ENCODE assay signal across 7 mouse cellular contexts in the genomic region with DNA sequence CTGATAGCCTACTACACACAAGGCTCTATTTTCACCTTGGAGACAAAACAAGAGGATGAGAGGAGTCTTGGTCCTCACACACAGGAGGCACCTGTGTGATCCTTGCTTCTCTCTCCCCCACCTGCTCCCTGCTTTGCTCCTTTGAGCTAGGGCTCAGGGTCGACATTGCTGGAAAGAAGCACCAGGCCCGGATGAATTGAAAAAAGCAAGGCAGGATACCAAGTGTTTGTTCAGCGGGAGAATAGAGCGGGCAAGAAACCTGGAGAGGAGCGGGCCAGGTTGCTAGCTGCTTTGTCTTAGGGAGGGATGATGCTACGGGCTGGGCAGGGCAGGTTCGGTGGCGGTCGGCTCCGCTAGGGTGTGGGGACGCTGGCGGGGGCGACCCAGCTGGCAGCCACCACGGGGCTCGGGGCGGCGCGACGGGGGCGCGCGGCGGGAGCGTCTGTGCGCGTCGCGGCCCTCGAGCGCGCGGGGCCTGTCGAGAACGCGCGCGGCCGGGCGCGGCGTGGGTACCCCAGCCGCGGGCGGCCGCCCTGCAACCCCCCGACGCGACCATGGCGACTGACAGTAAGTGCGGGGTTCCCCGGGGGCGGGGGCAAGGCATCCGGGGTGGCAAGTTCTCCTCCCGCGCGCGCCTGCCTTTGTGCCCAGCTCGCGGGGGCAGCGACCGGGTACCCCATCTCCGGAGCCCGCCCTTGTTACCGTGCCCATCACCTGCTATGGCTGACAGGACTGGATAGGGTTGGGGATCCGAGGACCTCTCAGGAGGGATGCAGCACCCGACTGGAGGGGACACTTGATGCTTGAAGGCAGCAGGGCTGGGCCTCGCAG. TPM values are rescaled to one million over a fixed set of nuclear protein-coding genes. Genes with fewer than 3 reads are reported as not detected.
DNase-seq lines count a peak whose midpoint lies in the region; ATAC-seq and TF ChIP-seq lines count a peak whose summit lies in the region.

A gene (plus strand): TSS at position 365 of the 831 bp plus-strand sequence.

- no peak for DNase-seq in lung, postnatal 0 days (ENCODE audit: low spot score)
- no peak for DNase-seq in lung, postnatal 14 days
- no peak for DNase-seq in liver, postnatal 0 days
- DNase-seq in adipocyte (ENCODE audit: low spot score) = no peak

- H3K36me3 ChIP-seq in lung, postnatal 0 days (ENCODE audit: insufficient read depth, low read length) = no peaks in the 10 kb centered on the region
- no peaks in the 10 kb centered on the region for H3K36me3 ChIP-seq in embryonic facial prominence, embryonic 13.5 days
- H3K36me3 ChIP-seq in intestine, embryonic 15.5 days = no peaks in the 10 kb centered on the region
- no peaks in the 10 kb centered on the region for H3K36me3 ChIP-seq in liver, postnatal 0 days (replicated peaks; ENCODE audit: insufficient read depth, low read length)
- no peaks in the 10 kb centered on the region for H3K36me3 ChIP-seq in stomach, embryonic 16.5 days (ENCODE audit: control insufficient read depth, insufficient read depth, low read length)

- H3K27me3 ChIP-seq in lung, postnatal 0 days (replicated peaks; ENCODE audit: insufficient read depth, low read length) = peaks cover 23% of the 10 kb centered on the region; the same call in 1 of the 2 replicates
- peaks cover 19% of the 10 kb centered on the region for H3K27me3 ChIP-seq in embryonic facial prominence, embryonic 13.5 days
- peaks cover 18% of the 10 kb centered on the region for H3K27me3 ChIP-seq in intestine, embryonic 15.5 days (replicated peaks)
- H3K27me3 ChIP-seq in liver, postnatal 0 days (ENCODE audit: insufficient read depth, low read length) = peaks cover 35% of the 10 kb centered on the region
- peaks cover 21% of the 10 kb centered on the region for H3K27me3 ChIP-seq in stomach, embryonic 16.5 days (ENCODE audit: control insufficient read depth, insufficient read depth, low read length)

- H3K27ac ChIP-seq in lung, postnatal 0 days (ENCODE audit: low read length) = no peak within 1 kb of the TSS
- no peak within 1 kb of the TSS for H3K27ac ChIP-seq in embryonic facial prominence, embryonic 13.5 days
- no peak within 1 kb of the TSS for H3K27ac ChIP-seq in intestine, embryonic 15.5 days
- no peak within 1 kb of the TSS for H3K27ac ChIP-seq in liver, postnatal 0 days (ENCODE audit: low read depth)
- no peak within 1 kb of the TSS for H3K27ac ChIP-seq in stomach, embryonic 16.5 days (ENCODE audit: low read length)

- 2% methylated on average over 35 of the region's 67 CpGs for WGBS in lung, postnatal 0 days
- 1% methylated on average over 65 of the region's 67 CpGs for WGBS in embryonic facial prominence, embryonic 13.5 days
- WGBS in intestine, embryonic 15.5 days = under 1% methylated on average over 66 of the region's 67 CpGs
- 2% methylated on average over 56 of the region's 67 CpGs for WGBS in liver, postnatal 0 days (ENCODE audit: insufficient replicate concordance)
- 2% methylated on average over 61 of the region's 67 CpGs for WGBS in stomach, embryonic 16.5 days

- no peaks in the 10 kb centered on the region for H3K9me3 ChIP-seq in lung, postnatal 0 days (ENCODE audit: low read length)
- no peaks in the 10 kb centered on the region for H3K9me3 ChIP-seq in embryonic facial prominence, embryonic 13.5 days
- no peaks in the 10 kb centered on the region for H3K9me3 ChIP-seq in intestine, embryonic 15.5 days
- no peaks in the 10 kb centered on the region for H3K9me3 ChIP-seq in liver, postnatal 0 days (ENCODE audit: low read length)
- H3K9me3 ChIP-seq in stomach, embryonic 16.5 days (replicated peaks; ENCODE audit: control insufficient read depth, low read length) = no peaks in the 10 kb centered on the region

- no peak within 1 kb of the TSS for H3K9ac ChIP-seq in lung, postnatal 0 days (replicated peaks; ENCODE audit: low read depth)
- peak within 1 kb of the TSS; percentile 82 for H3K9ac ChIP-seq in embryonic facial prominence, embryonic 13.5 days
- peak within 1 kb of the TSS; percentile 47 for H3K9ac ChIP-seq in intestine, embryonic 15.5 days
- no peak within 1 kb of the TSS for H3K9ac ChIP-seq in liver, postnatal 0 days (replicated peaks)
- H3K9ac ChIP-seq in stomach, embryonic 16.5 days (ENCODE audit: low read length) = peak within 1 kb of the TSS; percentile 63

- H3K4me2 ChIP-seq in lung, postnatal 0 days (replicated peaks; ENCODE audit: low read depth, low read length) = peak within 1 kb of the TSS; percentile 71
- H3K4me2 ChIP-seq in embryonic facial prominence, embryonic 13.5 days = peak within 1 kb of the TSS; percentile 84
- H3K4me2 ChIP-seq in intestine, embryonic 15.5 days (replicated peaks) = peak within 1 kb of the TSS; percentile 95
- H3K4me2 ChIP-seq in liver, postnatal 0 days (ENCODE audit: low read depth, low read length) = peak within 1 kb of the TSS; percentile 64
- H3K4me2 ChIP-seq in stomach, embryonic 16.5 days (ENCODE audit: low read depth, low read length) = peak within 1 kb of the TSS; percentile 90

- ATAC-seq in lung, postnatal 0 days = no peak
- ATAC-seq in embryonic facial prominence, embryonic 13.5 days (ENCODE audit: insufficient number of reproducible peaks, insufficient read depth, low FRiP score, low TSS enrichment, low read depth) = peak; percentile 64; the same call in 1 of the 2 replicates
- ATAC-seq in intestine, embryonic 15.5 days = peak; percentile 51
- ATAC-seq in liver, postnatal 0 days = no peak
- no peak for ATAC-seq in stomach, embryonic 16.5 days (ENCODE audit: insufficient read depth, low FRiP score)

- no peak for TF ChIP-seq EP300 in lung, postnatal 0 days (IDR thresholded peaks at IDR 0.05)
- no peak for TF ChIP-seq EP300 in liver, postnatal 0 days (IDR thresholded peaks at IDR 0.05; ENCODE audit: low read depth)

- no peak for TF ChIP-seq CTCF in lung, postnatal 0 days (IDR thresholded peaks at IDR 0.05)
- TF ChIP-seq CTCF in liver, postnatal 0 days (IDR thresholded peaks at IDR 0.05; ENCODE audit: low read depth) = no peak

- no peaks in the 10 kb centered on the region for H3K4me1 ChIP-seq in lung, postnatal 0 days (ENCODE audit: insufficient read depth, low read depth, low read length)
- peaks cover 16% of the 10 kb centered on the region for H3K4me1 ChIP-seq in embryonic facial prominence, embryonic 13.5 days
- H3K4me1 ChIP-seq in intestine, embryonic 15.5 days (replicated peaks) = no peaks in the 10 kb centered on the region
- 0 out of 2 replicates have a peak, but pooled peaks cover 4% of the 10 kb centered on the region for H3K4me1 ChIP-seq in liver, postnatal 0 days (ENCODE audit: insufficient read depth)
- H3K4me1 ChIP-seq in stomach, embryonic 16.5 days (ENCODE audit: control insufficient read depth, insufficient read depth, low read length) = no peaks in the 10 kb centered on the region

- H3K4me3 ChIP-seq in lung, postnatal 0 days (ENCODE audit: low read depth, low read length) = peak within 1 kb of the TSS; percentile 37
- H3K4me3 ChIP-seq in embryonic facial prominence, embryonic 13.5 days = peak within 1 kb of the TSS; percentile 65
- H3K4me3 ChIP-seq in intestine, embryonic 15.5 days (replicated peaks) = peak within 1 kb of the TSS; percentile 53
- H3K4me3 ChIP-seq in liver, postnatal 0 days (ENCODE audit: low read depth, low read length) = peak within 1 kb of the TSS; percentile 32
- H3K4me3 ChIP-seq in stomach, embryonic 16.5 days (replicated peaks; ENCODE audit: low read length) = peak within 1 kb of the TSS; percentile 52

RNA-seq across cellular contexts. Expression of the gene that starts here (rescaled TPM):
- 0.04 TPM in 2 replicates for polyA plus RNA-seq in lung, postnatal 0 days (2015; fragmentation: Nextera tagmentation; extraction: Ambion mirVana)
- polyA plus RNA-seq in embryonic facial prominence, embryonic 13.5 days (2015; fragmentation: Nextera tagmentation; extraction: Ambion mirVana) = 9.7 and 10.1 TPM in 2 replicates
- polyA plus RNA-seq in intestine, embryonic 15.5 days (2015; fragmentation: Nextera tagmentation; extraction: Ambion mirVana) = 1.1 and 1.3 TPM in 2 replicates
- polyA plus RNA-seq in liver, postnatal 0 days (2015; fragmentation: Nextera tagmentation; extraction: Ambion mirVana) = not detected in 2 replicates
- polyA plus RNA-seq in stomach, embryonic 16.5 days (2015; fragmentation: Nextera tagmentation; extraction: Ambion mirVana) = 3.7 and 4.7 TPM in 2 replicates

Comparison
In these comparisons a context has a peak if more than half of its experiments do, and no peak if none do; other contexts are left out.
1. ATAC-seq: peak in embryonic facial prominence, embryonic 13.5 days (single experiment) and intestine, embryonic 15.5 days (single experiment); none in lung, postnatal 0 days (single experiment), liver, postnatal 0 days (single experiment) and stomach, embryonic 16.5 days (single experiment).
2. H3K9ac ChIP-seq: peak in embryonic facial prominence, embryonic 13.5 days (single experiment), intestine, embryonic 15.5 days (single experiment) and stomach, embryonic 16.5 days (single experiment); none in lung, postnatal 0 days (single experiment) and liver, postnatal 0 days (single experiment).
3. Peak in every context shown above with its lines, with median percentiles within 50 percentile points of each other: H3K4me2 ChIP-seq and H3K4me3 ChIP-seq.